8 mouse cellular contexts compared by ENCODE assay signal in the genomic region with DNA sequence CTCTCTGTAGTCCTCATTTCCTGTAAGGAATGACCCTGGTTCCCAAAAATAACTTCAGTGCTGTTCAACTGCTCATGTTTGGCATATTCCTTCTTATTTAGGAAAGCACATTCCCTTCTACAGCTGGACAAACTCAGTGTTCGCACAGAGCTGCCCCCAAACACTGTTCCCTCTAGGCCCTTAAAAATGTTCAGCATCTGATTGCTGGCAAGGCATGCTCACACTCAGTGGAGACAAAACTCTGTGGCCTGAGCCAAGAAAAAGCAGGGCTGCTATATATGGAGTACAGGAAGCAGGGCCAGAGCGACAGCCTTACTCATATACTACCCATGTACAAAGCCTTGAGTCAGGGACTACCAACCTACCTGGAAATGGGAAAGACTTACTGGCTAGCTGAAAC. TPM values are rescaled to one million over a fixed set of nuclear protein-coding genes. Genes with fewer than 3 reads are reported as not detected.
DNase-seq lines count a peak whose midpoint lies in the region; ATAC-seq lines count a peak whose summit lies in the region.

No protein-coding gene starts in this region.

- peaks cover 3% of the 10 kb centered on the region; the same call in 1 of the 2 replicates for H3K4me1 ChIP-seq in embryonic facial prominence, embryonic 13.5 days
- peaks cover 5% of the 10 kb centered on the region; the same call in 1 of the 2 replicates for H3K4me1 ChIP-seq in embryonic facial prominence, embryonic 10.5 days
- H3K4me1 ChIP-seq in intestine, embryonic 16.5 days (ENCODE audit: control insufficient read depth, insufficient read depth, low read length) = 0 out of 2 replicates have a peak, but pooled peaks cover 5% of the 10 kb centered on the region
- peaks cover 10% of the 10 kb centered on the region for H3K4me1 ChIP-seq in lung, embryonic 15.5 days

- H3K27me3 ChIP-seq in embryonic facial prominence, embryonic 13.5 days = no peaks in the 10 kb centered on the region
- no peaks in the 10 kb centered on the region for H3K27me3 ChIP-seq in embryonic facial prominence, embryonic 10.5 days (replicated peaks; ENCODE audit: low read depth, poor library complexity, severe bottlenecking)
- H3K27me3 ChIP-seq in intestine, embryonic 16.5 days (replicated peaks; ENCODE audit: control insufficient read depth, insufficient read depth, low read length) = no peaks in the 10 kb centered on the region
- H3K27me3 ChIP-seq in lung, embryonic 15.5 days = no peaks in the 10 kb centered on the region

- DNase-seq in embryonic facial prominence, embryonic 10.5 days (ENCODE audit: low spot score) = no peak
- DNase-seq in gastrocnemius, adult 18-20 months (ENCODE audit: low spot score) = peak; percentile 48
- DNase-seq in yolk sac, embryonic 10.5 days (ENCODE audit: low spot score) = no peak
- no peak for DNase-seq in layer of hippocampus, adult 18-20 months (ENCODE audit: low spot score in 2 of 2)
- no peak for DNase-seq in ovary, postnatal 10 days (ENCODE audit: low spot score)

- no peaks in the 10 kb centered on the region for H3K9me3 ChIP-seq in embryonic facial prominence, embryonic 13.5 days
- H3K9me3 ChIP-seq in embryonic facial prominence, embryonic 10.5 days = no peaks in the 10 kb centered on the region
- no peaks in the 10 kb centered on the region for H3K9me3 ChIP-seq in intestine, embryonic 16.5 days (ENCODE audit: control insufficient read depth, low read length)
- no peaks in the 10 kb centered on the region for H3K9me3 ChIP-seq in lung, embryonic 15.5 days

- H3K27ac ChIP-seq in embryonic facial prominence, embryonic 13.5 days = 0 out of 2 replicates have a peak overlapping the region, but pooled peaks have one; percentile 7
- H3K27ac ChIP-seq in embryonic facial prominence, embryonic 10.5 days (replicated peaks) = no peak overlapping the region
- H3K27ac ChIP-seq in intestine, embryonic 16.5 days (ENCODE audit: low read length) = peak overlapping the region; percentile 87
- peak overlapping the region; percentile 87 for H3K27ac ChIP-seq in lung, embryonic 15.5 days

- no peak for ATAC-seq in embryonic facial prominence, embryonic 13.5 days (ENCODE audit: insufficient number of reproducible peaks, insufficient read depth, low FRiP score, low TSS enrichment, low read depth)
- ATAC-seq in intestine, embryonic 16.5 days = peak; percentile 75
- ATAC-seq in lung, embryonic 15.5 days (ENCODE audit: borderline replicate concordance, extremely low read depth, low FRiP score, low TSS enrichment) = peak; percentile 96

- no peak overlapping the region for H3K4me2 ChIP-seq in embryonic facial prominence, embryonic 13.5 days
- H3K4me2 ChIP-seq in intestine, embryonic 16.5 days (ENCODE audit: low read depth, low read length) = no peak overlapping the region
- H3K4me2 ChIP-seq in lung, embryonic 15.5 days = no peak overlapping the region

- no peaks in the 10 kb centered on the region for H3K36me3 ChIP-seq in embryonic facial prominence, embryonic 13.5 days
- H3K36me3 ChIP-seq in embryonic facial prominence, embryonic 10.5 days (replicated peaks) = no peaks in the 10 kb centered on the region
- H3K36me3 ChIP-seq in intestine, embryonic 16.5 days (ENCODE audit: control insufficient read depth, insufficient read depth, low read length) = no peaks in the 10 kb centered on the region
- no peaks in the 10 kb centered on the region for H3K36me3 ChIP-seq in lung, embryonic 15.5 days

- no peak overlapping the region for H3K9ac ChIP-seq in embryonic facial prominence, embryonic 13.5 days
- H3K9ac ChIP-seq in intestine, embryonic 16.5 days (ENCODE audit: low read depth, low read length) = no peak overlapping the region
- H3K9ac ChIP-seq in lung, embryonic 15.5 days = no peak overlapping the region

- WGBS in embryonic facial prominence, embryonic 13.5 days = 62% methylated on average over 2 of the region's 2 CpGs
- 74% methylated on average over 2 of the region's 2 CpGs for WGBS in embryonic facial prominence, embryonic 10.5 days
- 44% methylated on average over 2 of the region's 2 CpGs for WGBS in intestine, embryonic 16.5 days
- WGBS in lung, embryonic 15.5 days = 21% methylated on average over 2 of the region's 2 CpGs

- no peak overlapping the region for H3K4me3 ChIP-seq in embryonic facial prominence, embryonic 13.5 days
- no peak overlapping the region for H3K4me3 ChIP-seq in embryonic facial prominence, embryonic 10.5 days
- H3K4me3 ChIP-seq in intestine, embryonic 16.5 days (ENCODE audit: low read length) = no peak overlapping the region
- no peak overlapping the region for H3K4me3 ChIP-seq in lung, embryonic 15.5 days

RNA-seq across cellular contexts. Expression of a gene that starts 5.5 kb away (rescaled TPM):
- 216 and 238 TPM in 2 replicates for polyA plus RNA-seq in embryonic facial prominence, embryonic 13.5 days (2015; fragmentation: Nextera tagmentation; extraction: Ambion mirVana)
- polyA plus RNA-seq in embryonic facial prominence, embryonic 10.5 days (2016; fragmentation: Nextera tagmentation; extraction: Ambion mirVana) = 127 and 131 TPM in 2 replicates
- 100 to 1,000 TPM; 147 to 171 TPM for total RNA-seq in gastrocnemius, adult 18-20 months (2021)
- 219 and 235 TPM in 2 replicates for polyA plus RNA-seq in intestine, embryonic 16.5 days (2015; fragmentation: Nextera tagmentation; extraction: Ambion mirVana)
- polyA plus RNA-seq in lung, embryonic 15.5 days (2015; fragmentation: Nextera tagmentation; extraction: Ambion mirVana) = 396 and 402 TPM in 2 replicates
- 10 to 100 TPM; 33.6 to 34.3 TPM for total RNA-seq in layer of hippocampus, adult 18-20 months (2021)
